Mouse (Mus musculus): ENCODE data around the gene Ppm1g. TPM values are rescaled to one million over a fixed set of nuclear protein-coding genes. Genes with fewer than 3 reads are reported as not detected.
A peak's percentile ranks its signal among the peaks of the same experiment; 100 is the strongest.
"Not testable (repeated sequence)": the region's sequence is repeated elsewhere in the genome, so short reads cannot be mapped to it uniquely, and the experiment has no call there.

The Ppm1g gene
- total RNA-seq, 2 experiments from 2014 or later, result 72.6 to 78.5 TPM

- DNase-seq (ENCODE audit: extremely low spot score in 1 of 2, low spot score in 2 of 2), result no peak
- no peak for TF ChIP-seq CTCF (IDR thresholded peaks at IDR 0.05)
- Histone ChIP-seq H3K27ac (no peak overlapping the region), H3K4me3 (no peak overlapping the region)
- intact Hi-C loops (cut with DNase I), result no loop called here
These were observed 2.2 kb downstream of the Ppm1g start for GRCm38 (mm10) chr5:31218294-31218693.

GRCm38 (mm10) chr5:31216554-31216953 lies 3.9 kb downstream of the Ppm1g start:
- H3K4me3 ChIP-seq; H3K27ac ChIP-seq; DNase-seq (ENCODE audit: extremely low spot score in 1 of 2, low spot score in 2 of 2); intact Hi-C loops (cut with DNase I): not testable (repeated sequence)

- no peak for TF ChIP-seq CTCF (IDR thresholded peaks at IDR 0.05)
- intact Hi-C loops (cut with DNase I), result no loop called here
- DNase-seq (ENCODE audit: extremely low spot score in 1 of 2, low spot score in 2 of 2), result no peak
- H3K4me3 ChIP-seq, result no peak overlapping the region
- H3K27ac ChIP-seq, result no peak overlapping the region
These were observed 16.1 kb downstream of the Ppm1g start for GRCm38 (mm10) chr5:31204421-31204820.

GRCm38 (mm10) chr5:31203866-31204265 lies 16.6 kb downstream of the Ppm1g start:
- no peak overlapping the region for H3K27ac ChIP-seq
- no peak for DNase-seq (ENCODE audit: extremely low spot score in 1 of 2, low spot score in 2 of 2)
- no peak for TF ChIP-seq CTCF (IDR thresholded peaks at IDR 0.05)
- intact Hi-C loops (cut with DNase I), result no loop called here
- H3K4me3 ChIP-seq, result no peak overlapping the region

GRCm38 (mm10) chr5:31202933-31203332 lies 17.6 kb downstream of the Ppm1g start:
- no peak for DNase-seq (ENCODE audit: extremely low spot score in 1 of 2, low spot score in 2 of 2)
- no peak for TF ChIP-seq CTCF (IDR thresholded peaks at IDR 0.05)
- Histone ChIP-seq H3K27ac (peak overlapping the region; percentile 88), H3K4me3 (peak overlapping the region; percentile 80; the same call in 1 of the 2 replicates)
- intact Hi-C loops (cut with DNase I), result no loop called here

GRCm38 (mm10) chr5:31201742-31202590 lies 18.5 kb downstream of the Ppm1g start, which contains the start of gene Zfp513:
Gene Zfp513 (minus strand): TSS chr5:31202303.
- peak; percentile 93 to 97 for DNase-seq (ENCODE audit: extremely low spot score in 1 of 2, low spot score in 2 of 2)
- Histone ChIP-seq H3K27ac (peak within 1 kb of the TSS; percentile 89), H3K4me3 (peak within 1 kb of the TSS; percentile 80)
- no peak for TF ChIP-seq CTCF (IDR thresholded peaks at IDR 0.05)
- intact Hi-C loops (cut with DNase I), result loop anchor here (1.0 kb wide), 1 partner anchor 9 kb away; the partner anchor contains the start of genes Eif2b4 and Snx17

- Histone ChIP-seq H3K27ac (peak overlapping the region; percentile 89), H3K4me3 (peak overlapping the region; percentile 80)
- DNase-seq (ENCODE audit: extremely low spot score in 1 of 2, low spot score in 2 of 2), result no peak
- TF ChIP-seq CTCF (IDR thresholded peaks at IDR 0.05), result no peak
- intact Hi-C loops (cut with DNase I), result loop anchor here (1.0 kb wide), 1 partner anchor 8 kb away; the partner anchor contains the start of genes Eif2b4 and Snx17
These were observed 19.3 kb downstream of the Ppm1g start for GRCm38 (mm10) chr5:31201042-31201741.

- TF ChIP-seq CTCF (IDR thresholded peaks at IDR 0.05), result no peak
- peak overlapping the region; percentile 2; the same call in 1 of the 2 replicates for H3K27ac ChIP-seq
- no peak overlapping the region for H3K4me3 ChIP-seq
- intact Hi-C loops (cut with DNase I), result no loop called here
- no peak for DNase-seq (ENCODE audit: extremely low spot score in 1 of 2, low spot score in 2 of 2)
These were observed 20.1 kb downstream of the Ppm1g start for GRCm38 (mm10) chr5:31200327-31200768.

GRCm38 (mm10) chr5:31199893-31200292 lies 20.6 kb downstream of the Ppm1g start:
- no peak overlapping the region for H3K4me3 ChIP-seq
- intact Hi-C loops (cut with DNase I), result no loop called here
- DNase-seq (ENCODE audit: extremely low spot score in 1 of 2, low spot score in 2 of 2), result no peak
- TF ChIP-seq CTCF (IDR thresholded peaks at IDR 0.05), result no peak; the same call in 1 of the 2 replicates
- H3K27ac ChIP-seq, result no peak overlapping the region; the same call in 1 of the 2 replicates

GRCm38 (mm10) chr5:31199321-31199892 lies 21.1 kb downstream of the Ppm1g start:
- intact Hi-C loops (cut with DNase I), result no loop called here
- H3K27ac ChIP-seq, result no peak overlapping the region
- TF ChIP-seq CTCF (IDR thresholded peaks at IDR 0.05), result no peak

GRCm38 (mm10) chr5:31198616-31199320 lies 21.7 kb downstream of the Ppm1g start:
- TF ChIP-seq CTCF (IDR thresholded peaks at IDR 0.05), result no peak
- Histone ChIP-seq H3K4me3 (no peak overlapping the region), H3K27ac (no peak overlapping the region)
- intact Hi-C loops (cut with DNase I), result no loop called here
- DNase-seq (ENCODE audit: extremely low spot score in 1 of 2, low spot score in 2 of 2), result no peak

More at GRCm38 (mm10) chr5:31199321-31199892, 21.1 kb downstream of the Ppm1g start:
- no peak overlapping the region for H3K4me3 ChIP-seq
- no peak for DNase-seq (ENCODE audit: extremely low spot score in 1 of 2, low spot score in 2 of 2)
